Mouse (Mus musculus): Measurements from ENCODE around the gene Gm49387. TPM values are rescaled to one million over a fixed set of nuclear protein-coding genes. Genes with fewer than 3 reads are reported as not detected.

Gm49387 gene
- total RNA-seq, 1 experiment, result not detected

- in situ Hi-C loops (cut with MboI; ENCODE audit: low sequenced_read_pairs in 2 of 2, unreplicated experiment in 2 of 2), result no loop called here
- Histone ChIP-seq H3K36me3 (ENCODE audit: control insufficient read depth, insufficient read depth, low read length, poor library complexity, severe bottlenecking) (no peaks in the 10 kb centered on the region), H3K9me3 (ENCODE audit: control insufficient read depth, insufficient read depth, low read depth, low read length) (no peaks in the 10 kb centered on the region), H3K4me3 (ENCODE audit: insufficient read depth in 1 of 2, low read depth in 1 of 2, low read length in 2 of 2, poor library complexity in 1 of 2, severe bottlenecking in 1 of 2) (no peak overlapping the region), H3K4me1 (ENCODE audit: control insufficient read depth in 2 of 2, insufficient read depth in 2 of 2, low read length in 2 of 2, poor library complexity in 1 of 2) (no peaks in the 10 kb centered on the region), H3K27ac (ENCODE audit: insufficient read depth, low read depth, low read length, poor library complexity, severe bottlenecking) (no peak overlapping the region), H3K9ac (ENCODE audit: insufficient read depth, low read depth, low read length, poor library complexity, severe bottlenecking) (no peak overlapping the region)
- DNase-seq (ENCODE audit: low read depth, low spot score), result no peak
- TF ChIP-seq ZC3H11A (IDR thresholded peaks at IDR 0.05; ENCODE audit: borderline replicate concordance, low read depth, low read length) (no peak), ZNF384 (IDR thresholded peaks at IDR 0.05; ENCODE audit: low read depth, low read length) (no peak)
Observed at GRCm38 (mm10) chr14:31683610-31684009, 42.9 kb upstream of the Gm49387 start.

GRCm38 (mm10) chr14:31681931-31682555 lies 41.4 kb upstream of the Gm49387 start:
- no peak overlapping the region for H3K9ac ChIP-seq (ENCODE audit: insufficient read depth, low read depth, low read length, poor library complexity, severe bottlenecking)
- TF ChIP-seq MAFK (IDR thresholded peaks at IDR 0.05; ENCODE audit: insufficient read depth, low read depth, low read length), result no peak
- TF ChIP-seq ZC3H11A (IDR thresholded peaks at IDR 0.05; ENCODE audit: borderline replicate concordance, low read depth, low read length), result no peak
- TF ChIP-seq HCFC1 (IDR thresholded peaks at IDR 0.05; ENCODE audit: borderline replicate concordance, insufficient read depth, low read length), result no peak
- no peak for TF ChIP-seq ZNF384 (IDR thresholded peaks at IDR 0.05; ENCODE audit: low read depth, low read length)
- TF ChIP-seq CHD2 (IDR thresholded peaks at IDR 0.05; ENCODE audit: low read depth, low read length), result no peak
- no peak for DNase-seq (ENCODE audit: low read depth, low spot score)
- in situ Hi-C loops (cut with MboI; ENCODE audit: low sequenced_read_pairs in 2 of 2, unreplicated experiment in 2 of 2), result no loop called here
- no peak overlapping the region for H3K4me3 ChIP-seq (ENCODE audit: insufficient read depth in 1 of 2, low read depth in 1 of 2, low read length in 2 of 2, poor library complexity in 1 of 2, severe bottlenecking in 1 of 2)
- H3K4me1 ChIP-seq (ENCODE audit: control insufficient read depth in 2 of 2, insufficient read depth in 2 of 2, low read length in 2 of 2, poor library complexity in 1 of 2), result no peaks in the 10 kb centered on the region
- no peaks in the 10 kb centered on the region for H3K36me3 ChIP-seq (ENCODE audit: control insufficient read depth, insufficient read depth, low read length, poor library complexity, severe bottlenecking)
- no peaks in the 10 kb centered on the region for H3K9me3 ChIP-seq (ENCODE audit: control insufficient read depth, insufficient read depth, low read depth, low read length)
- H3K27ac ChIP-seq (ENCODE audit: insufficient read depth, low read depth, low read length, poor library complexity, severe bottlenecking), result no peak overlapping the region

GRCm38 (mm10) chr14:31681291-31681690 lies 40.6 kb upstream of the Gm49387 start:
- no peak overlapping the region for H3K4me3 ChIP-seq (ENCODE audit: insufficient read depth in 1 of 2, low read depth in 1 of 2, low read length in 2 of 2, poor library complexity in 1 of 2, severe bottlenecking in 1 of 2)
- TF ChIP-seq MAFK (IDR thresholded peaks at IDR 0.05; ENCODE audit: insufficient read depth, low read depth, low read length) (no peak), HCFC1 (IDR thresholded peaks at IDR 0.05; ENCODE audit: borderline replicate concordance, insufficient read depth, low read length) (no peak), ZC3H11A (IDR thresholded peaks at IDR 0.05; ENCODE audit: borderline replicate concordance, low read depth, low read length) (no peak), CHD2 (IDR thresholded peaks at IDR 0.05; ENCODE audit: low read depth, low read length) (no peak), ZNF384 (IDR thresholded peaks at IDR 0.05; ENCODE audit: low read depth, low read length) (no peak)
- in situ Hi-C loops (cut with MboI; ENCODE audit: low sequenced_read_pairs in 2 of 2, unreplicated experiment in 2 of 2), result no loop called here
- no peaks in the 10 kb centered on the region for H3K9me3 ChIP-seq (ENCODE audit: control insufficient read depth, insufficient read depth, low read depth, low read length)
- H3K27ac ChIP-seq (ENCODE audit: insufficient read depth, low read depth, low read length, poor library complexity, severe bottlenecking), result no peak overlapping the region
- H3K9ac ChIP-seq (ENCODE audit: insufficient read depth, low read depth, low read length, poor library complexity, severe bottlenecking), result no peak overlapping the region
- H3K4me1 ChIP-seq (ENCODE audit: control insufficient read depth in 2 of 2, insufficient read depth in 2 of 2, low read length in 2 of 2, poor library complexity in 1 of 2), result no peaks in the 10 kb centered on the region
- no peaks in the 10 kb centered on the region for H3K36me3 ChIP-seq (ENCODE audit: control insufficient read depth, insufficient read depth, low read length, poor library complexity, severe bottlenecking)
- DNase-seq (ENCODE audit: low read depth, low spot score), result no peak

GRCm38 (mm10) chr14:31680656-31681055 lies 40.0 kb upstream of the Gm49387 start:
- Histone ChIP-seq H3K4me1 (ENCODE audit: control insufficient read depth in 2 of 2, insufficient read depth in 2 of 2, low read length in 2 of 2, poor library complexity in 1 of 2) (no peaks in the 10 kb centered on the region), H3K9me3 (ENCODE audit: control insufficient read depth, insufficient read depth, low read depth, low read length) (no peaks in the 10 kb centered on the region)

More at GRCm38 (mm10) chr14:31680656-31681055, 40.0 kb upstream of the Gm49387 start:
- DNase-seq (ENCODE audit: low read depth, low spot score), result no peak
- TF ChIP-seq HCFC1 (IDR thresholded peaks at IDR 0.05; ENCODE audit: borderline replicate concordance, insufficient read depth, low read length) (no peak), CHD2 (IDR thresholded peaks at IDR 0.05; ENCODE audit: low read depth, low read length) (no peak), ZNF384 (IDR thresholded peaks at IDR 0.05; ENCODE audit: low read depth, low read length) (no peak), ZC3H11A (IDR thresholded peaks at IDR 0.05; ENCODE audit: borderline replicate concordance, low read depth, low read length) (no peak), MAFK (IDR thresholded peaks at IDR 0.05; ENCODE audit: insufficient read depth, low read depth, low read length) (no peak)
- in situ Hi-C loops (cut with MboI; ENCODE audit: low sequenced_read_pairs in 2 of 2, unreplicated experiment in 2 of 2), result no loop called here
- no peak overlapping the region for H3K9ac ChIP-seq (ENCODE audit: insufficient read depth, low read depth, low read length, poor library complexity, severe bottlenecking)
- no peak overlapping the region for H3K4me3 ChIP-seq (ENCODE audit: insufficient read depth in 1 of 2, low read depth in 1 of 2, low read length in 2 of 2, poor library complexity in 1 of 2, severe bottlenecking in 1 of 2)
- no peak overlapping the region for H3K27ac ChIP-seq (ENCODE audit: insufficient read depth, low read depth, low read length, poor library complexity, severe bottlenecking)
- no peaks in the 10 kb centered on the region for H3K36me3 ChIP-seq (ENCODE audit: control insufficient read depth, insufficient read depth, low read length, poor library complexity, severe bottlenecking)
